Mouse (Mus musculus): Measurements from ENCODE around the gene Npr2.
A peak's percentile ranks its signal among the peaks of the same experiment; 100 is the strongest.

DNA sequence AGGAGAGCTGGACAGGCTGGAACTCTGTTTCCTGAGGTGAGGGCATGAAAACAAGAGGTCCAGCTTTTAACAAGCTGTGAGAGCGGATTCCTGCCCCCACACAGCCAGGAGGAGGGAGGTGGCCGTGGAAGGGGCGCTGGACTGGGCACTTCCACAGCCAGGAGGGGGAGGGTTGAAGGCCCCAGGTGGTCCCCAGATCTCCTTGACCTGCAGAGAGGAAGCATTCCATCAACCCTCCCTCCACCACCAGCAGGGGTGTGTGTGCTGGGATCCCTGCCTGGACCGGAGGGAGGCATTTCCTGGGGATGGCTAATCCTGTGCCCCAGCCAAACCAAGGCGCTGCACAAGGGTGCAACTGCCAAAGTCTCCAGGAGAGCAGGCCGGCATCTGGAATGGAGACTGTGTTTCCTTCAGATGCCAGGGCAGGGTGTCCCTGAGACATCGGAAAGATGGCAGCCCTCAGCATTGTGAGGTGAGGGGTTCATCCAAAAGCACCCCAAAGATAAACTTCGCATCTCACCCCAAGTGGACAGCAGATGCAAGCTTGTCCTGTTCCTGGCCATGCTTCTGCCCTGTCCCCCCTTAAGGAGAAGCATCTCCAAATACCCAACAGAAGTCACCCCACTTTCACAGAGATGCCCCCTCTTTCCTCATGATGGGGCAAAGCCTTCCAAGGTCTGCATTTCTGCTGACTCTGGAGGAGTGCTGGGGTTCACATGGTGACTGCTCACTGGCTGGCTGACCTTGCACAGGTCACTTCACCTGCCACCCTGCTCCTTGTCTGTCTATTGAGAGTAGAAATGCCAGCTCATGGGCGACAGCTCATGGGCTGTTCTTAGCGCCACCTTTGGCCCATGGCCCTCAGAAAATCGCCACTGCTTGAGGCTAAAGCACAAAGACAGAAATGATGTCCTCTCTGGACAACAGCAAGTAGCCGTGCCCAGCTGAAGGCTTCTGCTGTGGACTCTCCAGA is 47.0 kb upstream of the Npr2 start, which contains the start of gene Msmp:
- TF ChIP-seq CTCF (IDR thresholded peaks at IDR 0.05; ENCODE audit: borderline replicate concordance, insufficient read depth, low read length) = no peak
- TF ChIP-seq POLR2A (IDR thresholded peaks at IDR 0.05; ENCODE audit: low read depth, low read length) = peak; percentile 8; the same call in 1 of the 2 replicates

Measured in embryonic fibroblast, embryonic 13.5 days (primary cell).